Mouse (Mus musculus) limb, embryonic 14.5 days (tissue): ENCODE data around the gene L3mbtl2. TPM values are rescaled to one million over a fixed set of nuclear protein-coding genes. Genes with fewer than 3 reads are reported as not detected.
"Not testable (repeated sequence)": the region's sequence is repeated elsewhere in the genome, so short reads cannot be mapped to it uniquely, and the experiment has no call there.

ENCODE experiments used
- ATAC-seq: fragments of 200-750 bp; cut with Nextera tagmentation; 2 replicates; pipeline ENCODE4 v1.8.0; 2017; ENCODE audit warnings: low read depth, moderate number of reproducible peaks, moderate TSS enrichment; ENCODE audit not compliant: low FRiP score
- DNase-seq: peaks from one replicate; pipeline ENCODE4 v3.0.0-alpha.2; 2015; ENCODE audit warnings: low spot score
- H3K27ac ChIP-seq: fragments of 300-500 bp; sonication (generic); replicated peaks from 2 replicates; pipeline ENCODE4 v1.5.1; 2014; ENCODE audit warnings: low read depth, mild to moderate bottlenecking, low read length, moderate library complexity, mixed read lengths
- H3K27me3 ChIP-seq: fragments of 300-500 bp; sonication (generic); 2 replicates; pipeline ENCODE4 v1.6.1; 2014; ENCODE audit warnings: low read length, mixed read lengths; ENCODE audit not compliant: control insufficient read depth, insufficient read depth
- H3K36me3 ChIP-seq: fragments of 300-500 bp; sonication (generic); 2 replicates; pipeline ENCODE4 v1.6.1; 2014; ENCODE audit warnings: mild to moderate bottlenecking, low read length, moderate library complexity, mixed read lengths; ENCODE audit not compliant: control insufficient read depth, insufficient read depth
- H3K4me1 ChIP-seq: fragments of 300-500 bp; sonication (generic); 2 replicates; pipeline ENCODE4 v1.6.1; 2014; ENCODE audit warnings: antibody characterized with exemption, low read length, mixed read lengths; ENCODE audit not compliant: control insufficient read depth, insufficient read depth
- H3K4me2 ChIP-seq: fragments of 300-500 bp; sonication (generic); replicated peaks from 2 replicates; pipeline ENCODE4 v1.6.1; 2014; ENCODE audit warnings: low read depth, mild to moderate bottlenecking, low read length, moderate library complexity; ENCODE audit not compliant: severe bottlenecking
- H3K4me3 ChIP-seq: fragments of 300-500 bp; sonication (generic); replicated peaks from 2 replicates; pipeline ENCODE4 v1.5.1; 2014; ENCODE audit warnings: low read length
- H3K9ac ChIP-seq: fragments of 300-500 bp; sonication (generic); 2 replicates; pipeline ENCODE4 v1.6.1; 2014; ENCODE audit warnings: mild to moderate bottlenecking, low read depth, low read length, moderate library complexity; ENCODE audit not compliant: severe bottlenecking
- H3K9me3 ChIP-seq: fragments of 300-500 bp; sonication (generic); 2 replicates; pipeline ENCODE4 v1.6.1; 2016; ENCODE audit warnings: low read length; ENCODE audit not compliant: control insufficient read depth
- POLR2A ChIP-seq: fragments of 200-500 bp; IDR thresholded peaks from 2 replicates; pipeline ENCODE4 v1.8.0; 2012; ENCODE audit warnings: inconsistent platforms, mild to moderate bottlenecking, moderate library complexity, borderline replicate concordance; ENCODE audit not compliant: insufficient read depth, insufficient read length; ENCODE audit errors: extremely low read depth
- WGBS: fragments of 180-500 bp; shearing (Covaris S2); extraction: QIAGEN DNeasy Blood & Tissue Kit; methylation state at CpG from one replicate; pipeline ENCODE4 v1.1.7; 2014; 5-methylcytosine and 5-hydroxymethylcytosine counted together
- polyA plus RNA-seq, 2 experiments: library from polyadenylated mRNA; depleted of rRNA in 1 of 2; stranded (reverse) in 1 of 2; unstranded in 1 of 2; fragments of >200 nt; fragmentation: Nextera tagmentation in 1 of 2; extraction: Ambion mirVana in 1 of 2; gene quantifications; 2 replicates each; pipeline versions ENCODE4 v1.2.1 to v1.2.3; 2012 to 2014

Gene L3mbtl2
- polyA plus RNA-seq, 2 experiments = 14.5 to 16.2 TPM

GRCm38 (mm10) chr15:81700161-81700560 is 36.5 kb downstream of the L3mbtl2 start:
- Histone ChIP-seq H3K4me3 (no peak overlapping the region), H3K9ac (no peak overlapping the region), H3K27ac (no peak overlapping the region), H3K4me2 (no peak overlapping the region), H3K4me1 (no peaks in the 10 kb centered on the region), H3K36me3 (peaks cover 21% of the 10 kb centered on the region), H3K27me3 (no peaks in the 10 kb centered on the region), H3K9me3 (no peaks in the 10 kb centered on the region)
- WGBS = 51% methylated on average over 2 of the region's 2 CpGs
- ATAC-seq (no peak), DNase-seq (no peak)
- TF ChIP-seq POLR2A = no peak

GRCm38 (mm10) chr15:81700601-81701000 is 36.9 kb downstream of the L3mbtl2 start:
- H3K9me3 ChIP-seq = no peaks in the 10 kb centered on the region
- H3K4me3 ChIP-seq = no peak overlapping the region
- peaks cover 26% of the 10 kb centered on the region for H3K36me3 ChIP-seq
- no peak for ATAC-seq
- no peaks in the 10 kb centered on the region for H3K27me3 ChIP-seq
- TF ChIP-seq POLR2A = no peak
- H3K4me1 ChIP-seq = no peaks in the 10 kb centered on the region
- no peak overlapping the region for H3K9ac ChIP-seq
- 79% methylated on average over 8 of the region's 8 CpGs for WGBS
- H3K4me2 ChIP-seq = no peak overlapping the region
- DNase-seq = no peak
- no peak overlapping the region for H3K27ac ChIP-seq

GRCm38 (mm10) chr15:81701350-81701749 is 37.7 kb downstream of the L3mbtl2 start:
- not testable (repeated sequence) for H3K4me3 ChIP-seq, H3K9me3 ChIP-seq, H3K27ac ChIP-seq, H3K9ac ChIP-seq, DNase-seq, ATAC-seq, H3K4me1 ChIP-seq, H3K27me3 ChIP-seq, H3K4me2 ChIP-seq
- H3K36me3 ChIP-seq = peaks cover 33% of the 10 kb centered on the region
- 75% methylated on average over 4 of the region's 4 CpGs for WGBS

- no peak for TF ChIP-seq POLR2A
- DNase-seq (no peak), ATAC-seq (no peak; the same call in 1 of the 2 replicates)
- Histone ChIP-seq H3K36me3 (peaks cover 43% of the 10 kb centered on the region), H3K27ac (no peak overlapping the region), H3K27me3 (no peaks in the 10 kb centered on the region), H3K9ac (no peak overlapping the region), H3K4me1 (no peaks in the 10 kb centered on the region), H3K4me2 (no peak overlapping the region), H3K9me3 (no peaks in the 10 kb centered on the region), H3K4me3 (no peak overlapping the region)
- 89% methylated on average over 13 of the region's 13 CpGs for WGBS
These were observed 38.8 kb downstream of the L3mbtl2 start for GRCm38 (mm10) chr15:81702306-81703093.

GRCm38 (mm10) chr15:81703094-81703489 is 39.4 kb downstream of the L3mbtl2 start:
- Histone ChIP-seq H3K4me1 (no peaks in the 10 kb centered on the region), H3K4me2 (no peak overlapping the region), H3K9me3 (no peaks in the 10 kb centered on the region), H3K27me3 (no peaks in the 10 kb centered on the region), H3K27ac (no peak overlapping the region), H3K36me3 (peaks cover 49% of the 10 kb centered on the region), H3K9ac (no peak overlapping the region), H3K4me3 (no peak overlapping the region)
- WGBS = 86% methylated on average over 3 of the region's 3 CpGs
- ATAC-seq (peak; percentile 34; the same call in 1 of the 2 replicates), DNase-seq (no peak)
- TF ChIP-seq POLR2A = no peak
